Mouse (Mus musculus) gastrocnemius, postnatal 10 days (tissue): ENCODE data around the gene Abtb1. TPM values are rescaled to one million over a fixed set of nuclear protein-coding genes. Genes with fewer than 3 reads are reported as not detected.

ENCODE experiments used
- DNase-seq: peaks from one replicate; pipeline ENCODE4 v3.0.0; 2021; ENCODE audit warnings: mixed read lengths
- total RNA-seq, 2 experiments: library from RNA; stranded (reverse); gene quantifications; 2 replicates each; pipeline ENCODE4 v1.2.3; 2021

The Abtb1 gene
- total RNA-seq, 2 experiments from 2014 or later: 15.6 to 17.9 TPM

DNA sequence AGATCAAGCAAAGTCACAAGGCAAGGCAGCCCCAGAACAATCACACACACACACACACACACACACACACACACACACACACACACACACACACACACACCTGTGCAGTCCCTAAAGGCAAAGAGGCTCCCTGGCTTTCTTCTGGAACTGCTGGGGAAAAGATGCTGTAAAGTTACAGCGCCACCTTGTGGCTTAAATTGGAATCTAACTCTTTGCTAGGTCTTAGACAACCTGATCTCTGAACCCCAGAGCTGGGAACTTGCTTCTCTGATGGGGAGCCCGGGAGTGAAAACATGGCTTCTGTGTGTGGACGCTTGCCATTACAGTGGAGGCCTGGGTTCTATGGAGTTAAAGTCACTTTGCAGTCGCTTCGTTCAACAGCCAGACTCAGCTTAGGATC lies 13.9 kb upstream of the Abtb1 start:
- DNase-seq: peak; percentile 74

- no peak for DNase-seq
Observed at GRCm38 (mm10) chr6:88854509-88854908, 12.7 kb upstream of the Abtb1 start.

DNA sequence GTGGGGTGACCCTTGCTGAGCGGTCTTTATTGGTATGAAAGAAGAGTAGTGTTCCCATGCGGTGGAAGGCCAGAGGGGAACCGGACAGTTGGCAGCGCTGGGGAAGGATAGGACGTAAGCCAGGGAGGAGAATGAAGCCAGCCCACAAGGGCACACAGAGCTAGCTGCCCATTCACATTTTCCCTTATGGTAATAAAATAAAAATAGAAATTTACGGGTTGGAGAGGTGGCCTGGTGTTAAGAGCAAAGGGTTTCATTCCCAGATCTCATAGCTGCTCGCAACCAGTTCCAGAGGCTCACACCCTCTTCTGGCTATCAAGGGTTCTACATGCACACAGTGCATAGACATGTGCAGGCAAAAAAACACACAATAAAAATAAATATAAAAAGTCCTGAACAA lies 8.2 kb upstream of the Abtb1 start:
- no peak for DNase-seq

DNA sequence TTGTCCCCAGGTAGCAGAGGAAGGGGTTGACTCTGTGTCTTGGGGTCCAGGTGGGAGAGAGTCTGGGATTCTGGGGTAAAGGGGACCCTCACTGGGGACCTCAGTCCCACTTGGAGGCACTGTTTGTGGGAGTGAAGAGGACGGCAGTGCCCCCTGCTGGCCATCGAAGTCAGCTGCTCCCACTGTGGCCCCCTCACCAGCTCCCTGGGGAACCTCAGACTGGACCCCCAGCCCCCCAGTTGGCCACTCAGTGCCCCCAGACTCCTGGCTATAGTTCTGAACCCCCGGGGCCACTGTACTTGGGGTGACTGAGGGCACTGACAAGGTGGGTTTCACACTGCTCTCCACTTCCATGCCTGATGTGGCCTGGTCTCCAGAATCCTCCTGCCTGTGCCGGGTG lies 7.5 kb upstream of the Abtb1 start:
- peak; percentile 45 for DNase-seq

- no peak for DNase-seq
Observed at GRCm38 (mm10) chr6:88847571-88847970, 5.8 kb upstream of the Abtb1 start.

GRCm38 (mm10) chr6:88844901-88845565 lies 3.2 kb upstream of the Abtb1 start:
- DNase-seq: no peak

GRCm38 (mm10) chr6:88843781-88844725 lies 2.3 kb upstream of the Abtb1 start:
- DNase-seq: no peak

- DNase-seq: no peak
Observed at GRCm38 (mm10) chr6:88843241-88843640, 1.5 kb upstream of the Abtb1 start.

DNA sequence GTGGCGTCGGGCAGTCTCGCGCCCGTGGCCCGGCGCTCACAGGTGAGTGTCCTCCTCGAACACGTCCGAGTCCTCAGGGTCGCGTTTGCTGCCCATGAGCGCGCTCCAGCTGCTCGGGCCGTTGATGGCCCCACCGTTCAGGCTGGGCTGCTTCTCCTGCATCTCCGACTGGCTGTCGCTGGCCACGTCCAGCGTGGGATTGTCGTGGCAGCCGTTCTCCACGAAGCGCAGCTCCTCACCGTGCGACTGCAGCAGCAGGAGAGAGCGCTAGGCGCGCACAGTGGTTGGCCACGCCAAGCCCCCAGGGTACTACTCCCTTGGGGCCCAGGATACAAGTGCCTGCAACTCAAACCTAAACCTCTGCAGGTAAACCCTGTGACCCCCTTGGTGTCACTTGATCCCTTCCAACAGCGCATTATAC lies 957 bp upstream of the Abtb1 start:
- peak; percentile 54 for DNase-seq

GRCm38 (mm10) chr6:88841514-88841780 lies 337 bp downstream of the Abtb1 start:
- no peak for DNase-seq

DNA sequence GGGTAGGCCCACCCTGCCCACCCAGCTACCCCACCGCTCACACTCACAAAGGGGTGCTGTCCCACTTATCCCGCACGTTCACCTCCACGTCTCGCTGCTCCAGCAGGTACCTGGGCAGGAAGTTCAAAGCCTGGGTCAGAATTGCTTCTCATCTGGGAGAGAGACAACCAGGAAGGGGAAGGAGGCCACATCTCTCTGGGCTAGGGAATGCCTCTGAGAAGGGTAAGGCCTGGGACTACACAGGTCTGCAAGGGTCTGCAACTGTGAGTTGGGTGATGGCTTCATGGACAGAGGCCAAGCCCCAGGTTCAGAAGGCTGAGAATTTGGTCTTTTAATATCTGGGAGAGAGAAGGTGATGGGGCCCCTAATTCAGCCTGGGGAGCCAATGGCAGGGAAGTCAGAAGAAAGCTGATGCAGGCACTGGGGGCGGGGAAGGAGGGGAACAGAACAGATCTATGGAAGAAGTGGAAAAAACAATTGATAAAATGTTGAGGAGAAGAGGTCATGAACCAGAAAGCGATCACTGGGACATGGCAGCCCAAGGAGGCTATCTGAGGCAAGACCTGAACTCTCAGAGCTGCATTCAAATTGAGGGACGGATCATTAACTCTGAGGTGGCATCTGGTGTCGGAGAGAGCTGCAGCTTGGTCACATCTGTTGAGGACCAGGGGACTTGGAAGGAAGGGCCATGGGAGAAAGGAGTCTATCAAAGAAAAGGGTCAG lies 832 bp downstream of the Abtb1 start:
- no peak for DNase-seq

DNA sequence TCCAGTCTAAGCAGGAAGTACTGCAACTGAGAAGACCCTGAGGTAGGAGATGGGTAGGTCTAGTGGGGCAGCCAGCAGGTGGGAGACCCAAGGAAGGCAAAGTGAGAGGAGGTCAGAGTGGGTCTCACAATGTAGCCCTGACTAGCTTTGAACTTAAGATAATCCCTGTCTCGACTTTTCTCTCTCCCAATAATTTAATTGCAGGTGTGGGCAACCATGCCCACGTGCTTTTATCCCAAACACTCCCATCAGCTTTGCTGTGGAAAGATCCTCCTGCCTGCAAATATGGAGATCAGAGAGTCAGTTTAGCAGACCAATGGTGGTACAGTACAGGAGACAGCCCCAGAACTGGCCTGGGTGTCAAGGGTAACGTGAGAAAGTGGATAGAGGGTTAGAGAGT lies 1.6 kb downstream of the Abtb1 start:
- DNase-seq: no peak

DNA sequence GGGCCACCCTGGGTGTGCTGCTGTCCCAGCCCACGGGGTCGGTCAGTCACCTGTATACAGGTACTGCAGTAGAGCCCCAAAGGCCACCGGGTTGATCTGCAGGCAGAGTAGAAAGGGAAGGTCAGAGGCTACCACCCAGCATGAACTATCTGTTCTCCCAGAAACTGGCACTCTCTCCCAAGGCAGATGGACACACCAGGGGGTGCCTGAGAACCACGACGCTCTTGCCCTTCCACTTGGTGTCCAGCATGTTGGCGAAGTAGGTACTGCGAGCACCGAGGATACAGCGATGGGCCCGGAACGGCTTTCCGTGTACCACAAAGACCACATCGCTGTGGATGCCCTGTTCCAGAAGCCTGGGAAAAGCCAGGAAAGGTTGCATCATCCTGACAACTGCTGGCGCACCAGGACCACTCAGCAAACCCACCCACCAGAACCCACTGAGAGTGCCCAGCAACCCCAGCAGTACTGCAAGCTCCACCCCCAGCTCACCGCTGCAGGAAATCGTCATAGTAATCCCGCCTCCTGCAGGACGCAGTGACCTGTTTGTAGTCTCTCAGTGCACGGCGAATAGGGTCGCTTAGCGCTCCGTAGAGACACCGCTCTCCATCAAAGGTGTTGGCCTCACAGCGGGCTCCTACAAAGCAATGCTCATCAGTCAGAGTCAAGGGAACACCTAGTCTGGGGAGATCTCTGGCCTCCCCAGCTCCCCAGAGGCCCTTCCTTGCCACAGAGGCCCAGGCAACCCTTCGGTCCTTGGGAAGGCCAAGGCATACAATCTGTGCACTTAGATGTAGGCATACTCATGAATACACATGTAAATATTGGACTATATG lies 2.4 kb downstream of the Abtb1 start:
- no peak for DNase-seq

DNA sequence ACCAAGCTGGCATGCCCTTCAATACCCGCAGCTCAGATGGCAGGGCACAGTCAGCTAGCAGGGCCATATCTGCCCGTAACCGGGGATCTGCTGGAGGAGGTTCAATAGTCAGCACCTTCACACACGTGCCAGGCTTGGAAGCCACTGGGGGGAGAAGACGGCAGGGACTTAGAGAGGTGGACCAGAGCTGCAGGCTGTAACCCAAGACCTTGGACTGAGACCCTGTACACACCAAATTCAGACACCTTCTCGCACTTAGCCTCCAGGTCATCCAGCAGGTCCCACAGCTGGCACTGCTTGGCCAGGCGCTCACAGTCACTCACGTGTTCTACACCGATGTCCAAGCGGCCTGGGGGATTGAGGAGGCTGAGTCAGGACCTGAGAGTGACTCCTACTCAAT lies 3.2 kb downstream of the Abtb1 start:
- no peak for DNase-seq

GRCm38 (mm10) chr6:88837999-88838398 lies 3.8 kb downstream of the Abtb1 start:
- no peak for DNase-seq

- no peak for DNase-seq
Observed at GRCm38 (mm10) chr6:88836178-88836819, 5.5 kb downstream of the Abtb1 start.

DNA sequence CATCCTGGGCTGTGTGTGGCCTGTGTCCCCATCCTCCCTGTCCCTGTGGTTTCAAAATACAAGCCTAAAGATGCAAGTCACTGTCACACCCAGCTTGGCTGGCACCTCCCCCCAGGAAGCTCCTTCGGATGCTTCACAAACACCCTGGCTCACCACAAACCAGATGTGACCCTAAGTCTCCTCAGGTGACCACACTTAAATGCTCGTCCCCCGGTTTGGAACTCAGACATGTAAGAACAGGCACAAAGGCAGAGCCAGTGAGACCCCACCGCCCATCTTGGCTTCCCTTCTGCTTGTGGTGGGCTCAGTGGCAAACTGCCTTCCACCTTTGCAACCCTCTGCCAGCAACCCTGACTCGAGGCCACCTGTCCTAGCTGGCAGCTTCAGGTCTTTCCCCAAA lies 6.7 kb downstream of the Abtb1 start:
- peak; percentile 4 for DNase-seq

GRCm38 (mm10) chr6:88833340-88834140 lies 8.2 kb downstream of the Abtb1 start:
- DNase-seq: no peak

DNA sequence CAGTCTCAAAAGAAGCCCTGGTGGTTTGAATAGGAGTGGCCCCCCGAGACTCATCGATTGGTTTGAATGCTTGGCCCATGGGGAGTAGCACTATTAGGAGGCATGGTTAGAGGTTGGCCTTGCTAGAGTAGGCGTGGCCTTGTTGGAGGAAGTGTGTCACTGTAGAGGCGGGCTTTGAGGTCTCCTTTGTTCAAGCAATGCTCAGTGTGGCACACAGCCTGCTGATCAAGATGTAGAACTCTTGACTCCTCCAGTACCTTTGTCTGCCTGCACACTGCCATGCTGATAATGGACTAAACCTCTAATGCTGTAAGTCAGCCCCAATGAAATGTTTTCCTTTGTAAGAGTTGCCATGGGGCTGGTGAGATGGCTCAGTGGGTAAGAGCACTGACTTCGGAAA lies 9.1 kb downstream of the Abtb1 start:
- DNase-seq: no peak

GRCm38 (mm10) chr6:88831456-88831855 lies 10.3 kb downstream of the Abtb1 start:
- DNase-seq: peak; percentile 69
